Mouse (Mus musculus) monocyte, adult 5-6 weeks (primary cell): ENCODE measurements around the gene Pde11a. TPM values are rescaled to one million over a fixed set of nuclear protein-coding genes. Genes with fewer than 3 reads are reported as not detected.

ENCODE experiments used
- ATAC-seq: fragments of 153-309, 156-312 bp; replicated peaks from 2 replicates; pipeline ENCODE4 v1.8.0; 2017; ENCODE audit warnings: mild to moderate bottlenecking; ENCODE audit not compliant: low TSS enrichment, insufficient number of reproducible peaks, severe bottlenecking, poor library complexity, low FRiP score
- total RNA-seq: library from RNA; stranded (forward); fragments of 200-1000, 200-491, 200-594 nt; gene quantifications from 3 replicates; pipeline ENCODE4 v1.2.3, GENCODE M21; 2017

Pde11a gene
- total RNA-seq, 1 experiment from 2014 or later, result not detected

- ATAC-seq, result peak; percentile 77
Observed at GRCm38 (mm10) chr2:76114734-76115133, 223.8 kb downstream of the Pde11a start.

- ATAC-seq, result no peak
Observed at GRCm38 (mm10) chr2:76109653-76110052, 228.9 kb downstream of the Pde11a start.

- no peak for ATAC-seq
Observed at GRCm38 (mm10) chr2:76101889-76102602, 236.5 kb downstream of the Pde11a start.

- no peak for ATAC-seq
Observed at GRCm38 (mm10) chr2:76100597-76100996, 238.0 kb downstream of the Pde11a start.

- no peak for ATAC-seq
Observed at GRCm38 (mm10) chr2:76099726-76100347, 238.7 kb downstream of the Pde11a start.

- no peak for ATAC-seq
Observed at GRCm38 (mm10) chr2:76098381-76098780, 240.2 kb downstream of the Pde11a start.

- ATAC-seq, result no peak
Observed at GRCm38 (mm10) chr2:76097847-76098246, 240.7 kb downstream of the Pde11a start.

GRCm38 (mm10) chr2:76097284-76097683 lies 241.3 kb downstream of the Pde11a start:
- no peak for ATAC-seq

GRCm38 (mm10) chr2:76095861-76096260 lies 242.7 kb downstream of the Pde11a start:
- ATAC-seq, result no peak

GRCm38 (mm10) chr2:76090506-76090905 lies 248.1 kb downstream of the Pde11a start:
- ATAC-seq, result no peak

GRCm38 (mm10) chr2:76088844-76089243 lies 249.7 kb downstream of the Pde11a start:
- no peak for ATAC-seq

GRCm38 (mm10) chr2:76088413-76088812 lies 250.2 kb downstream of the Pde11a start:
- no peak for ATAC-seq

- ATAC-seq, result no peak
Observed at GRCm38 (mm10) chr2:76087170-76087569, 251.4 kb downstream of the Pde11a start.

- no peak for ATAC-seq
Observed at GRCm38 (mm10) chr2:76084982-76085381, 253.6 kb downstream of the Pde11a start.

- no peak for ATAC-seq
Observed at GRCm38 (mm10) chr2:76083901-76084300, 254.7 kb downstream of the Pde11a start.

GRCm38 (mm10) chr2:76083396-76083795 lies 255.2 kb downstream of the Pde11a start:
- ATAC-seq, result no peak

GRCm38 (mm10) chr2:76081991-76082390 lies 256.6 kb downstream of the Pde11a start:
- ATAC-seq, result no peak

- ATAC-seq, result no peak
Observed at GRCm38 (mm10) chr2:76080549-76080948, 258.0 kb downstream of the Pde11a start.

- no peak for ATAC-seq
Observed at GRCm38 (mm10) chr2:76076838-76077237, 261.7 kb downstream of the Pde11a start.

- no peak for ATAC-seq
Observed at GRCm38 (mm10) chr2:76076047-76076446, 262.5 kb downstream of the Pde11a start.
